Mouse (Mus musculus): ENCODE data around the gene Galnt15. TPM values are rescaled to one million over a fixed set of nuclear protein-coding genes. Genes with fewer than 3 reads are reported as not detected.

Gene Galnt15
- total RNA-seq, 1 experiment = not detected

- TF ChIP-seq ZNF384 (IDR thresholded peaks at IDR 0.05; ENCODE audit: low read depth, low read length) = no peak
- Histone ChIP-seq H3K9ac (ENCODE audit: insufficient read depth, low read depth, low read length, poor library complexity, severe bottlenecking) (no peak overlapping the region), H3K9me3 (ENCODE audit: control insufficient read depth, insufficient read depth, low read depth, low read length) (no peaks in the 10 kb centered on the region), H3K4me1 (ENCODE audit: control insufficient read depth in 2 of 2, insufficient read depth in 2 of 2, low read length in 2 of 2, poor library complexity in 1 of 2) (peaks cover 0 to 20% of the 10 kb centered on the region in 2 experiments; a peak in 3 of 4 replicates), H3K36me3 (ENCODE audit: control insufficient read depth, insufficient read depth, low read length, poor library complexity, severe bottlenecking) (peaks cover 27% of the 10 kb centered on the region), H3K4me3 (ENCODE audit: insufficient read depth in 1 of 2, low read depth in 1 of 2, low read length in 2 of 2, poor library complexity in 1 of 2, severe bottlenecking in 1 of 2) (no peak overlapping the region), H3K27ac (ENCODE audit: insufficient read depth, low read depth, low read length, poor library complexity, severe bottlenecking) (peak overlapping the region; percentile 30; the same call in 1 of the 2 replicates)
- in situ Hi-C loops (cut with MboI; ENCODE audit: low sequenced_read_pairs in 2 of 2, unreplicated experiment in 2 of 2) = no loop called here
- no peak for DNase-seq (ENCODE audit: low read depth, low spot score)
Measured at GRCm38 (mm10) chr14:32103556-32103955, 74.8 kb downstream of the Galnt15 start.

- peaks cover 0 to 20% of the 10 kb centered on the region in 2 experiments; a peak in 3 of 4 replicates for H3K4me1 ChIP-seq (ENCODE audit: control insufficient read depth in 2 of 2, insufficient read depth in 2 of 2, low read length in 2 of 2, poor library complexity in 1 of 2)
- no peak for DNase-seq (ENCODE audit: low read depth, low spot score)
- peak overlapping the region; percentile 14; the same call in 1 of the 2 replicates for H3K27ac ChIP-seq (ENCODE audit: insufficient read depth, low read depth, low read length, poor library complexity, severe bottlenecking)
- no peak overlapping the region for H3K4me3 ChIP-seq (ENCODE audit: insufficient read depth in 1 of 2, low read depth in 1 of 2, low read length in 2 of 2, poor library complexity in 1 of 2, severe bottlenecking in 1 of 2)
- TF ChIP-seq ZC3H11A (IDR thresholded peaks at IDR 0.05; ENCODE audit: borderline replicate concordance, low read depth, low read length) (no peak), MAFK (IDR thresholded peaks at IDR 0.05; ENCODE audit: insufficient read depth, low read depth, low read length) (no peak), ZNF384 (IDR thresholded peaks at IDR 0.05; ENCODE audit: low read depth, low read length) (no peak), CHD2 (IDR thresholded peaks at IDR 0.05; ENCODE audit: low read depth, low read length) (no peak), HCFC1 (IDR thresholded peaks at IDR 0.05; ENCODE audit: borderline replicate concordance, insufficient read depth, low read length) (no peak)
- peak overlapping the region; percentile 14; the same call in 1 of the 2 replicates for H3K9ac ChIP-seq (ENCODE audit: insufficient read depth, low read depth, low read length, poor library complexity, severe bottlenecking)
- in situ Hi-C loops (cut with MboI; ENCODE audit: low sequenced_read_pairs in 2 of 2, unreplicated experiment in 2 of 2) = no loop called here
- no peaks in the 10 kb centered on the region for H3K9me3 ChIP-seq (ENCODE audit: control insufficient read depth, insufficient read depth, low read depth, low read length)
- peaks cover 9% of the 10 kb centered on the region for H3K36me3 ChIP-seq (ENCODE audit: control insufficient read depth, insufficient read depth, low read length, poor library complexity, severe bottlenecking)
Measured at GRCm38 (mm10) chr14:32105663-32106062, 76.9 kb downstream of the Galnt15 start.

GRCm38 (mm10) chr14:32106911-32107310 lies 78.1 kb downstream of the Galnt15 start:
- Histone ChIP-seq H3K36me3 (ENCODE audit: control insufficient read depth, insufficient read depth, low read length, poor library complexity, severe bottlenecking) (peaks cover 8% of the 10 kb centered on the region; the same call in 1 of the 2 replicates), H3K4me1 (ENCODE audit: control insufficient read depth in 2 of 2, insufficient read depth in 2 of 2, low read length in 2 of 2, poor library complexity in 1 of 2) (peaks cover 0 to 23% of the 10 kb centered on the region in 2 experiments; a peak in 3 of 4 replicates), H3K9me3 (ENCODE audit: control insufficient read depth, insufficient read depth, low read depth, low read length) (no peaks in the 10 kb centered on the region), H3K27ac (ENCODE audit: insufficient read depth, low read depth, low read length, poor library complexity, severe bottlenecking) (peak overlapping the region; percentile 68; the same call in 1 of the 2 replicates), H3K9ac (ENCODE audit: insufficient read depth, low read depth, low read length, poor library complexity, severe bottlenecking) (no peak overlapping the region), H3K4me3 (ENCODE audit: insufficient read depth in 1 of 2, low read depth in 1 of 2, low read length in 2 of 2, poor library complexity in 1 of 2, severe bottlenecking in 1 of 2) (no peak overlapping the region)
- in situ Hi-C loops (cut with MboI; ENCODE audit: low sequenced_read_pairs in 2 of 2, unreplicated experiment in 2 of 2) = no loop called here
- no peak for DNase-seq (ENCODE audit: low read depth, low spot score)
- TF ChIP-seq CHD2 (IDR thresholded peaks at IDR 0.05; ENCODE audit: low read depth, low read length) (no peak), ZC3H11A (IDR thresholded peaks at IDR 0.05; ENCODE audit: borderline replicate concordance, low read depth, low read length) (no peak), MAFK (IDR thresholded peaks at IDR 0.05; ENCODE audit: insufficient read depth, low read depth, low read length) (no peak), ZNF384 (IDR thresholded peaks at IDR 0.05; ENCODE audit: low read depth, low read length) (no peak), HCFC1 (IDR thresholded peaks at IDR 0.05; ENCODE audit: borderline replicate concordance, insufficient read depth, low read length) (no peak)

Other genes with a start within 250 kb of the Galnt15 start
- 26.6 and 36.0 TPM in 2 replicates for gene Ankrd28, start 198.3 kb upstream of the Galnt15 start, total RNA-seq (2012; rRNA removed)
- gene Oxnad1, start 56.4 kb downstream of the Galnt15 start, total RNA-seq (2012; rRNA removed) = 44.0 and 45.7 TPM in 2 replicates
- 52.4 and 75.8 TPM in 2 replicates for gene Dph3, start 56.7 kb downstream of the Galnt15 start, total RNA-seq (2012; rRNA removed)
- gene Msmb, start 113.0 kb downstream of the Galnt15 start, total RNA-seq (2012; rRNA removed) = not detected in 2 replicates
- gene Ncoa4, start 130.9 kb downstream of the Galnt15 start, total RNA-seq (2012; rRNA removed) = 53.7 and 89.6 TPM in 2 replicates
- gene Timm23, start 172.9 kb downstream of the Galnt15 start, total RNA-seq (2012; rRNA removed) = 400 and 428 TPM in 2 replicates
- 54.2 and 56.9 TPM in 2 replicates for gene Parg, start 173.0 kb downstream of the Galnt15 start, total RNA-seq (2012; rRNA removed)

All from ES-E14 (cell line).